Mouse (Mus musculus) mature B cell (primary cell): ENCODE measurements at regions not wholly inside any gene's neighbourhood (a gene's known extent, or its start where the extent isn't known, plus 50 kb on each side); places are given as distances from the start of the nearest gene placed in this dataset.

Experiments
- in situ Hi-C: fragments of 300-500 bp; cut with MboI; formaldehyde crosslinking; loops from 2 replicates; pipeline ENCODE4 v1.14.3; 2019

GRCm38 (mm10) chr14:72219523-72219922 lies 272.1 kb downstream of the Gm9195 start:
- in situ Hi-C loops, result no loop called here

GRCm38 (mm10) chr14:72200307-72200706 lies 291.3 kb downstream of the Gm9195 start:
- in situ Hi-C loops, result no loop called here

DNA sequence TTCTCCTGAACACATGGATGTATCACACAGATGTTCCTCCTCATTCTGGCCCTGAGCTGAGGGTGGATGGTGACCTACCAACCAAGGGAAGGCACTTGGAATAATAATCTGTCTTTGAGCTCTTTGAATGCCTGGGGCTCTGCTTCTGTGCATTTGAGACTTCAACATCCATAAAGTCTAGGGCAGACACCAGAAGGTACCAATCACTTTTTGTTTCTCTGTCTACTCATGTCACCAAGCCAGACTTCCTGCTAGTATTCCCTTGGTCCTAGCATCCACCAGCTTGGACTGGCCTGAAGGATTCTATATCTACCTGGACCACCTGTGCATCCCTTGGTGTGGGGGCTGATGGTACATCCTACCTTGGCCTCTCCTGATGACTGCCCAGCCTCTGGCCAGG lies 291.7 kb downstream of the Gm9195 start:
- in situ Hi-C loops, result no loop called here

- in situ Hi-C loops, result no loop called here
These were observed 293.7 kb downstream of the Gm9195 start for GRCm38 (mm10) chr14:72197972-72198371.

DNA sequence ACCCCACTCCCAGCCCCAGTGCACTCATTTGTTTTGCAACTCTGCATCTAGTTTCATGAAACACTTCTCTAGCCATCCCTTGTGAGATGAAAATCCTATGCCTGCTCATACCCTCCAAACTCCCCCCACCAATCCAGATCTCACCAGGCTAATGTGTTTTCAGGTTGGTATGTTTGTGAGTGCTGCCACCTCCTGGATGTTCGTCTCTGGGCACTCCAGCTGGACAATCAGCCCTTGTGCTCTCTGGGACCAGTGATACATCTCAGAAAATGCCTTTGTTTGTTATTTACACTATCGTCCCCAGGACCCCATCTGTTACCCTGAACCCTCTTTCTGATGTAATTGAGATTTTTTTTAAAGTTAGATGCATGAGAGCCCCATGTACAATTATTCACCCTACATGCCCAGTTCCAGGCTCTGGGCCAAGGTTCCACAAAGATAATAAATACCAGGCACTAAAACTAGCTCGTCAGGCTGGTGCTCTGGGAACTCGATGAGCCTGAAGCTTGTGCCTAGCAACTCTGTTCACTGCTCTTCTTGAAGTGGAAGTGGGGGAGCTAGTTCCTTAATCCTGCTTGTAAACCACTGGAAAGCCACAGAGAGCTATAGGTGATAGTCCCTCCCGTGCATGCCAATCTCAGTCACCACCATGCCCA lies 304.2 kb downstream of the Gm9195 start:
- in situ Hi-C loops, result no loop called here

- in situ Hi-C loops, result no loop called here
These were observed 315.9 kb downstream of the Gm9195 start for GRCm38 (mm10) chr14:72175751-72176150.

GRCm38 (mm10) chr14:72172549-72173405 lies 318.9 kb downstream of the Gm9195 start:
- in situ Hi-C loops, result no loop called here

DNA sequence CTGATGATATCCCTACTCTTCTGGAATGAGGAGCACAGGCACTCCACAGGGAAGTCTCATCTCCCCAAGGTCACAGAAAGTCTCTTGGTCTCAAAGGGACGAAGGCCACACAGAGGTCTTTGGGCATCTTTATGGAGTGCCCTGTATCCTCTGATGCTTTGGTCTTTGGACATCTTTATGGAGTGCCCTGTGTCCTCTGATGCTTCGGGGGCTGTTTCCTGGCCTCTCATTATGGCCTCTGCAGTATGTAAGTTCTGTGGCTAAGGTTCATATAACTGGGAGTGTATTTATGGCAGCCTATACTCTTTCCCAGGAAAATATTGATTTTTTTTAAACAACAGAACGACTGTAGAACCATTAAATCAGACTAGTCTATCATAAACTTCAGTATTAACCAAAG lies 319.9 kb downstream of the Gm9195 start:
- in situ Hi-C loops, result no loop called here

GRCm38 (mm10) chr14:72158537-72159323 lies 332.9 kb downstream of the Gm9195 start:
- in situ Hi-C loops, result no loop called here

GRCm38 (mm10) chr14:72155197-72155907 lies 336.3 kb downstream of the Gm9195 start:
- in situ Hi-C loops, result no loop called here

GRCm38 (mm10) chr14:72151676-72152075 lies 340.0 kb downstream of the Gm9195 start:
- in situ Hi-C loops, result no loop called here

- in situ Hi-C loops, result no loop called here
These were observed 342.2 kb downstream of the Gm9195 start for GRCm38 (mm10) chr14:72149463-72149862.

DNA sequence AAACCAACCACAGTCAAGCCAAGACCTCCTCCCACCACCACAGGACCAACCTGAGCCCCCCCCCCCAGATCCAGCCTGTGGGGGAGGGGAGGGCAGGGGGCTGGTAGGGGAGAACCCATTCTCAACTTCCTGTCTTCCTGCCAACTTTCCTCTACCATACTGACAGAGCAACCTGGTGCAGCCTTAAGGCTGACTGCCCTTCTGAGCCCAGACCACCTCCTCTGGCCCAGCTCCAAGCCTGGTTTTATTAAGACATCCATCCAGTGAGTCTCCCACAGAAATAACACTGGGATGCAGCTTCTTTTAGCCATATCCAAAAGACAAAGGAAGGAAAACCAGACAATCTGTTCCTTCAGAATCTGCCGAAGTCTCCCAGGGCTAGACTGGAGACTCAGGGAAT lies 342.8 kb downstream of the Gm9195 start:
- in situ Hi-C loops, result no loop called here

DNA sequence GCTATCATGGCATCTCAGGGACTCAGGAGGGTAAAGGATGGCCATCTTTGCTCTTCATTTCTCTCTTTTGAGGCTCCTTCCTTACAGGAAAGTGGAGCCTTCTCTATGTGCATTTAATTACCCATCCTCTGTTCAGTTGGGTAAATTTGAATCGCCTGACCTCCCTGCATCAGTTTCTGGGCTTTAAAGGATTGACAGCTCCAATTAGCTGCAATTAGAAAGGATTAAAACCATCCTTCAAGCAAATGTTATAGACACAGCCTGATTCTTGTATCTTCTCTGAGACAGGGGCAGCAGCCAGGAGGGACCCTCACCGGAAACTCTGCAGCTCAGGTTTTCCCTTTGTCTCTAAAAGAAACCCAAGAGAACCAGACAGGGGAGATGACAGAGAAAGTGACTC lies 345.3 kb downstream of the Gm9195 start:
- in situ Hi-C loops, result no loop called here

GRCm38 (mm10) chr14:72142883-72143487 lies 348.7 kb downstream of the Gm9195 start:
- in situ Hi-C loops, result no loop called here

GRCm38 (mm10) chr14:72141136-72141535 lies 350.5 kb downstream of the Gm9195 start:
- in situ Hi-C loops, result no loop called here

GRCm38 (mm10) chr14:72130149-72130548 lies 361.5 kb downstream of the Gm9195 start:
- in situ Hi-C loops, result no loop called here

- in situ Hi-C loops, result no loop called here
These were observed 369.9 kb downstream of the Gm9195 start for GRCm38 (mm10) chr14:72121786-72122185.

DNA sequence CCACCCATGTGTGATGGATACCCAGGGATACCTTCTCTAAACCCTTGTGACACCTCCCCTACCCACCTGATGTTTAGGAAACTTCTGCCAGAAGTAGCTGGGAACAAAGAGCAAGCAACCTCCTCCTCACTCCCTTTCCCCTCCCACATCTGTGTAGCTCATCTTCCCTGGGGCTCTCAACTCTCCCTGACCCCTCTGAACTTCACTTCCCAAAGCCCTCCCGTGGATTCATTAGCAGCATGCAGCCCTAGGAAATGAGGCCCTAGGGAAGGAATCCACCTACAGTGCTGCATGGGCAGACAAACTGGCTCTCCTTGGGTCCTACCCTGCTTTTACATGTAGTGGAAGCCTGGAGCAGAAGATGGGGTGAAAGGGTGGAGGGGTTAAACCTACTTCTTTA lies 370.6 kb downstream of the Gm9195 start:
- in situ Hi-C loops, result no loop called here

- in situ Hi-C loops, result no loop called here
These were observed 374.8 kb downstream of the Gm9195 start for GRCm38 (mm10) chr14:72116842-72117241.

GRCm38 (mm10) chr14:72113377-72113993 lies 378.2 kb downstream of the Gm9195 start:
- in situ Hi-C loops, result no loop called here
